19 mouse cellular contexts compared by ENCODE assay signal in the genomic region with DNA sequence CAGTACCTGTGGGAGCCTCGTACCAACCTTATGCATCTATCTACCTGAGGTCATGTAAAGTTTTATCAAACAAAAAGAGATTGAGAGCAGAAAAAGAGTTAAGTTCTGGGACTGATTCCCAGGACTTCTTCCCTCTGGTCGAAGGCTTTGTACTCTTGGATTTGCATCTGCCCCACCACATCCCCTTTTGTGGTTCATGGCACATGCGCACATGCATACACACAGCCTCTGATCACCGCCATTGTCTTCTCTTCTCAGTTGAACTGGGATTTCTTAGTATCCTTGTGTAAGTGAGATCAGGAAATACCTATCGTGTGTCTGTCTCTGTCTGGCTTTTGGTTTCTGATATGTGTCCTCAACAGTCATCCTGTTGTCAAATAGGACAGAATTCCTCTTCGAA. TPM values are rescaled to one million over a fixed set of nuclear protein-coding genes. Genes with fewer than 3 reads are reported as not detected.
"Had no signal": no experiment of that assay in that cellular context is flagged by ENCODE, and none has a peak within 500 bp of the region (broad histone marks: within the 10 kb centered on the region; RNA-seq: fewer than 3 reads in every experiment).

No protein-coding gene starts in this region.

- H3K27me3 ChIP-seq: limb, embryonic 13.5 days; liver, embryonic 15.5 days; lung, embryonic 15.5 days; stomach, embryonic 15.5 days had no signal

- H3K4me3 ChIP-seq: limb, embryonic 10.5 days; limb, embryonic 13.5 days; liver, embryonic 12.5 days; liver, embryonic 15.5 days; lung, embryonic 15.5 days; stomach, embryonic 15.5 days had no signal

- DNase-seq: kidney, adult 2 months; kidney, postnatal 25 days; liver; lung, adult 18-20 months; lung, postnatal 10 days; lung, postnatal 36 days; midbrain, embryonic 14.5 days; right cerebral cortex, adult 18-20 months; right cerebral cortex, postnatal 14 days; spleen, adult 18-20 months; thymus, postnatal 36 days had no signal

- H3K27ac ChIP-seq: kidney, postnatal 0 days; limb, embryonic 10.5 days; limb, embryonic 13.5 days; liver, embryonic 12.5 days; liver, embryonic 15.5 days; lung, embryonic 15.5 days; stomach, embryonic 15.5 days had no signal

- ATAC-seq: liver, embryonic 12.5 days had no signal

- H3K36me3 ChIP-seq: limb, embryonic 10.5 days; limb, embryonic 13.5 days; liver, embryonic 12.5 days; liver, embryonic 15.5 days; lung, embryonic 15.5 days; stomach, embryonic 15.5 days had no signal

- H3K9me3 ChIP-seq: limb, embryonic 10.5 days; liver, embryonic 12.5 days; liver, embryonic 15.5 days; lung, embryonic 15.5 days; stomach, embryonic 15.5 days had no signal

- H3K9ac ChIP-seq: limb, embryonic 13.5 days; liver, embryonic 12.5 days; liver, embryonic 15.5 days; lung, embryonic 15.5 days; stomach, embryonic 15.5 days had no signal

- H3K4me1 ChIP-seq: limb, embryonic 10.5 days; limb, embryonic 13.5 days; liver, embryonic 15.5 days; lung, embryonic 15.5 days; stomach, embryonic 15.5 days had no signal

RNA-seq across cellular contexts. Expression of gene Rbm24, which starts 20.7 kb away (rescaled TPM):
- total RNA-seq: megakaryocyte-erythroid progenitor cell, adult 5-6 weeks had no signal
